Mouse (Mus musculus) C2C12 (cell line): ENCODE measurements around the gene Pak3.

Experiments
- CTCF ChIP-seq: IDR thresholded peaks from one replicate; pipeline ENCODE4 v1.5.1; 2011; ENCODE audit not compliant: control insufficient read depth, insufficient read depth, insufficient read length
- MYOD1 ChIP-seq: IDR thresholded peaks from one replicate; pipeline ENCODE4 v1.6.1; 2011; ENCODE audit warnings: low read depth; ENCODE audit not compliant: control insufficient read depth, insufficient read length

DNA sequence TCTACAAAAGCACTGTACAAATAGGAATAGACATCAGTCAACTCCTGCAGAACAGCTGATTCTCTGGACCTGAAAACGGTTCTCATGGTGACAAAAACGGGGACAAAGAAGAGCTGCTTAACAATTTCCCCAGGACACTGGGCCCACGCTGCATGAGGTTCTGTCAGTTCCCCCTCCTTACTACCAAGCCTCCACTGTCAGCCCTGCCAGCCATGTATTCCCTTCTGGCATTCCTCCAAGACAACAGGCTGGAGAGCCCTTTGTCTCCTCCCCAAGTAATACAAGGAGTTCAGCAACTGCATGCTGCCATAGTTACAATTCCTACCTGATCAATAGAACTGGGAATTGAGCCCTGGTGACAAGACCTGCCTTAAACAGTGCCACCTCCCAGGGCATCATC lies 15.2 kb downstream of the Pak3 start:
- TF ChIP-seq CTCF (no peak), MYOD1 (no peak)
